Mouse (Mus musculus): ENCODE data around the gene Smarcal1.

DNA sequence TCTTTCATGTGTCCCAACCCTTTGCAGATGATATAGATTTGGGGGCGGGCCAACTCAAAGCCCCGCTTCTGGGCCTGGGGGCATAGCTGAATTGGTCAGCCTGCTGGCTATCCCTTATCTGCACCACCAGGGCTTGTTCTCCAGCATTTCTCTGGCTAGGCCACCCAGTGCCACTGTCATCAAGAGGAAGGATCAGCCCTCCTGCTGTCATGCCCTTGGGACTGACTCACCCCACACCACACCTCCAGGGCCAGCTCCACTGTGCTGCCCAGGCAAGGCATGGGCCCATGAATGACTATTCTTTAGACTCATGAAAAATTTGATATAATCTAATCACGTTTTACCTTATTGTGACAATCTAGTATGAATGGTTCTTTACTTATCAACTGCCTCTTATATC is 26.6 kb upstream of the Smarcal1 start:
- TF ChIP-seq CTCF (IDR thresholded peaks at IDR 0.05; ENCODE audit: borderline replicate concordance, insufficient read depth, low read depth, low read length) = no peak
- no peak for TF ChIP-seq POLR2A (IDR thresholded peaks at IDR 0.05; ENCODE audit: borderline replicate concordance, insufficient read depth, low read length)

Data from cerebellum, adult 2 months (tissue).